Mouse (Mus musculus): ENCODE data around the gene Zfp36l2. TPM values are rescaled to one million over a fixed set of nuclear protein-coding genes. Genes with fewer than 3 reads are reported as not detected.

Gene Zfp36l2
- total and polyA plus RNA-seq, 3 experiments = 68.5 to 174 (median 93.6) TPM

DNA sequence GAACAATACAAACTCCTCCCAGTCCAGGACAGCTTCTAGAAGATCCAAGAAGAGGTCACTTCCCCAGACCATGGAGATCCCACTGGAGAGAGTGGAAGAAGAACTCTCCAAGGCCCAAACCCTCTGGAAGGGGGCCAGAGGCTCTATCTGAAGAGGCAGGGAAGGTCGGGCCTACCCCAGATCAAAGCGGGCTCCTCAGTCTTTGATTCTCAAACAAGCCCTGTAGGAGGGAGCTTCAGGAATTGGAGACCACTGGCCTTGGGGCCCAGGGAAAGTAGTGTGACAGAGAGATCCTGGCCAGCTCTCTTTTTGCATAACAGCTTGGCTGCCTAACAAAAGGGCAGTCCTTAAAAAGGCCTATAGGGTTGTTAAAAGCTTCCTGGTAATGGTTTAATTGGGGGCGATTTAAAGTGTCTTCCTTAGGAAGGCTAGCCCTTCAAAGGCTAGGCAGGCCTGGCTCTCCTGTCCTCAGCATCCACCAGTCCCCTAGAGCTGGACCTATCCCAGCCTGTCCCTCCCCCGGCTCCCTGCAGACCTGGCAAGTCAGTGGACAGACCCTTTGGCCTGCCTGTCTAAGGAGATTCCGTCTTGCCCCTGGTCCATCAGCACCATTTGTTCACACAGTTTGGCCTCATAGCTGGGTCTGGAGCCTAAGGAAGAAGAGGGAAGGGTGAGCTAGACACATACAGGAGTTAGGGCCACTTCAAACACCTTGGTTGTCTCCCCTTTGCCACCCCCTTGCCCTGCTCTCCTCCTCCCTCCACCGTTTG lies 35.4 kb downstream of the Zfp36l2 start:
- H3K27ac ChIP-seq (ENCODE audit: control insufficient read depth, low read depth, low read length) = peak overlapping the region; percentile 95
- DNase-seq (ENCODE audit: low read depth, low spot score) = peak; percentile 40
- no peaks in the 10 kb centered on the region for H3K27me3 ChIP-seq (ENCODE audit: control insufficient read depth in 1 of 2, insufficient read depth in 2 of 2, low read length in 2 of 2)
- peaks cover 44 to 80% of the 10 kb centered on the region in 2 experiments for H3K4me1 ChIP-seq (ENCODE audit: control insufficient read depth in 1 of 2, insufficient read depth in 2 of 2, low read length in 2 of 2)
- peaks cover 11% of the 10 kb centered on the region; the same call in 1 of the 2 replicates for H3K79me2 ChIP-seq (ENCODE audit: control insufficient read depth, insufficient read depth, low read length, poor library complexity)
- H3K4me3 ChIP-seq (ENCODE audit: control insufficient read depth in 1 of 2, insufficient read depth in 1 of 2, low read depth in 2 of 2, low read length in 2 of 2) = no peak overlapping the region; a peak in 1 of 4 replicates
- TF ChIP-seq JUND (IDR thresholded peaks at IDR 0.05; ENCODE audit: low read depth, low read length) (no peak), NRF1 (IDR thresholded peaks at IDR 0.05; ENCODE audit: insufficient read depth, low read depth, low read length, poor library complexity, severe bottlenecking) (no peak), NELFE (IDR thresholded peaks at IDR 0.05; ENCODE audit: low read depth, low read length) (peak; percentile 23; the same call in 1 of the 2 replicates), MYC (IDR thresholded peaks at IDR 0.05; ENCODE audit: low read depth, low read length) (no peak), GABPA (IDR thresholded peaks at IDR 0.05; ENCODE audit: low read depth, low read length) (no peak), POLR2AphosphoS5 (IDR thresholded peaks at IDR 0.05; ENCODE audit: borderline replicate concordance, low read depth, low read length) (no peak), SIN3A (IDR thresholded peaks at IDR 0.05; ENCODE audit: low read length) (0 out of 2 replicates have a peak, but pooled peaks have one; percentile 8), TCF12 (IDR thresholded peaks at IDR 0.05; ENCODE audit: low read depth, low read length) (no peak), TAL1 (IDR thresholded peaks at IDR 0.05; ENCODE audit: low read length) (no peak), MAZ (IDR thresholded peaks at IDR 0.05; ENCODE audit: low read depth, low read length) (no peak), KAT2A (conservative IDR thresholded peaks at IDR 0.05; ENCODE audit: low read depth, low read length) (no peak), BHLHE40 (IDR thresholded peaks at IDR 0.05; ENCODE audit: borderline replicate concordance, low read depth, low read length) (no peak), ETS1 (IDR thresholded peaks at IDR 0.05; ENCODE audit: low read depth, low read length) (no peak), ZC3H11A (IDR thresholded peaks at IDR 0.05; ENCODE audit: low read depth, low read length) (no peak), ZKSCAN1 (IDR thresholded peaks at IDR 0.05; ENCODE audit: low read depth, low read length) (no peak), POLR2A (IDR thresholded peaks at IDR 0.05; ENCODE audit: control insufficient read depth in 1 of 2, insufficient read depth in 1 of 2, low read depth in 1 of 2, low read length in 2 of 2, poor library complexity in 1 of 2) (no peak), USF1 (IDR thresholded peaks at IDR 0.05; ENCODE audit: low read depth, low read length) (no peak), RCOR1 (IDR thresholded peaks at IDR 0.05; ENCODE audit: low read depth, low read length) (no peak), GATA1 (IDR thresholded peaks at IDR 0.05; ENCODE audit: low read depth, low read length) (no peak), MAX (IDR thresholded peaks at IDR 0.05; ENCODE audit: low read length) (no peak), MYB (IDR thresholded peaks at IDR 0.05; ENCODE audit: low read depth, low read length) (no peak), ZMIZ1 (IDR thresholded peaks at IDR 0.05; ENCODE audit: low read depth, low read length) (no peak), MXI1 (IDR thresholded peaks at IDR 0.05; ENCODE audit: low read depth, low read length) (0 out of 2 replicates have a peak, but pooled peaks have one; percentile 26), UBTF (IDR thresholded peaks at IDR 0.05; ENCODE audit: borderline replicate concordance, insufficient read depth, low read depth, low read length) (no peak), MEF2A (IDR thresholded peaks at IDR 0.05; ENCODE audit: extremely low read depth, insufficient replicate concordance, low read depth, low read length, poor library complexity, severe bottlenecking) (no peak), EP300 (IDR thresholded peaks at IDR 0.05; ENCODE audit: low read depth in 1 of 2, low read length in 2 of 2) (no peak), SMC3 (IDR thresholded peaks at IDR 0.05; ENCODE audit: low read depth, low read length) (no peak), TBP (IDR thresholded peaks at IDR 0.05; ENCODE audit: low read depth, low read length) (no peak), ZNF384 (IDR thresholded peaks at IDR 0.05; ENCODE audit: low read depth, low read length) (no peak), ELF1 (IDR thresholded peaks at IDR 0.05; ENCODE audit: low read depth, low read length) (no peak), E2F4 (IDR thresholded peaks at IDR 0.05; ENCODE audit: borderline replicate concordance, low read depth, low read length) (no peak), POLR2AphosphoS2 (IDR thresholded peaks at IDR 0.05; ENCODE audit: low read length) (no peak), CHD2 (IDR thresholded peaks at IDR 0.05; ENCODE audit: low read length) (no peak), CTCF (IDR thresholded peaks at IDR 0.05 in 2 of 3, conservative IDR thresholded peaks at IDR 0.05 in 1 of 3; ENCODE audit: control insufficient read depth in 1 of 3, insufficient read depth in 1 of 3, low read depth in 2 of 3, low read length in 3 of 3, poor library complexity in 1 of 3, severe bottlenecking in 1 of 3) (no peak), MAFK (IDR thresholded peaks at IDR 0.05; ENCODE audit: borderline replicate concordance, low read depth, low read length) (no peak), HCFC1 (IDR thresholded peaks at IDR 0.05; ENCODE audit: low read depth, low read length) (peak; percentile 11; the same call in 1 of the 2 replicates), CHD1 (IDR thresholded peaks at IDR 0.05; ENCODE audit: low read depth, low read length) (0 out of 2 replicates have a peak, but pooled peaks have one; percentile 34)
- H3K9me3 ChIP-seq (replicated peaks; ENCODE audit: insufficient read depth, low read length) = no peaks in the 10 kb centered on the region
- peak overlapping the region; percentile 61 for H3K9ac ChIP-seq (ENCODE audit: control insufficient read depth, low read depth, low read length, poor library complexity, severe bottlenecking)
- H3K36me3 ChIP-seq (ENCODE audit: control insufficient read depth in 1 of 2, insufficient read depth in 2 of 2, low read length in 2 of 2) = peaks cover 0 to 72% of the 10 kb centered on the region in 2 experiments; a peak in 2 of 4 replicates
